Comparison of ENCODE assay signal across 10 mouse cellular contexts in genomic region chr3:27209707-27210106, GRCm38 (mm10). TPM values are rescaled to one million over a fixed set of nuclear protein-coding genes. Genes with fewer than 3 reads are reported as not detected.
DNase-seq lines count a peak whose midpoint lies in the region; ATAC-seq lines count a peak whose summit lies in the region.
"Had no signal": no experiment of that assay in that cellular context is flagged by ENCODE, and none has a peak within 500 bp of the region (broad histone marks: within the 10 kb centered on the region; RNA-seq: fewer than 3 reads in every experiment).

No protein-coding gene starts in this region.

- peak overlapping the region; percentile 6 for H3K27ac ChIP-seq in brown adipose tissue, adult 24 weeks (replicated peaks; ENCODE audit: low read depth, low read length)
- H3K27ac ChIP-seq in liver, embryonic 16.5 days (ENCODE audit: low read length) = no peak overlapping the region
- no peak overlapping the region for H3K27ac ChIP-seq in hindbrain, embryonic 13.5 days
- H3K27ac ChIP-seq: embryonic facial prominence, embryonic 12.5 days; neural tube, embryonic 12.5 days had no signal

- peak; percentile 56 for DNase-seq in layer of hippocampus, adult 11-12 months (ENCODE audit: low spot score)
- no peak for DNase-seq in layer of hippocampus, postnatal 25 days (ENCODE audit: extremely low spot score in 1 of 2, low spot score in 1 of 2)
- DNase-seq in ovary, postnatal 10 days (ENCODE audit: low spot score) = no peak
- DNase-seq in cerebellum, adult 8-10 months = no peak

- WGBS in liver, embryonic 16.5 days (ENCODE audit: insufficient replicate concordance) = 67% methylated on average over 9 of the region's 9 CpGs
- 91% methylated on average over 9 of the region's 9 CpGs for WGBS in hindbrain, embryonic 13.5 days

- ATAC-seq in CD4-positive, CD25-positive, alpha-beta regulatory T cell, adult 4 months = peak; percentile 76
- ATAC-seq in liver, embryonic 16.5 days (ENCODE audit: low read depth) = peak; percentile 39; the same call in 1 of the 2 replicates
- ATAC-seq in hindbrain, embryonic 13.5 days (ENCODE audit: low FRiP score) = no peak

- no peak overlapping the region for H3K4me3 ChIP-seq in brown adipose tissue, adult 24 weeks (ENCODE audit: insufficient read depth, low read depth, low read length)
- no peak overlapping the region for H3K4me3 ChIP-seq in liver, embryonic 16.5 days (ENCODE audit: low read depth, low read length)
- no peak overlapping the region for H3K4me3 ChIP-seq in hindbrain, embryonic 13.5 days
- H3K4me3 ChIP-seq: embryonic facial prominence, embryonic 12.5 days; neural tube, embryonic 12.5 days had no signal

- H3K9ac ChIP-seq in liver, embryonic 16.5 days (ENCODE audit: low read depth, low read length) = no peak overlapping the region
- no peak overlapping the region for H3K9ac ChIP-seq in hindbrain, embryonic 13.5 days
- H3K9ac ChIP-seq: embryonic facial prominence, embryonic 12.5 days; neural tube, embryonic 12.5 days had no signal

- H3K27me3 ChIP-seq in liver, embryonic 16.5 days (ENCODE audit: control insufficient read depth, insufficient read depth, low read depth, low read length) = no peaks in the 10 kb centered on the region
- H3K27me3 ChIP-seq in hindbrain, embryonic 13.5 days = no peaks in the 10 kb centered on the region
- H3K27me3 ChIP-seq: embryonic facial prominence, embryonic 12.5 days; neural tube, embryonic 12.5 days had no signal

- no peaks in the 10 kb centered on the region for H3K9me3 ChIP-seq in liver, embryonic 16.5 days (replicated peaks; ENCODE audit: control insufficient read depth, low read length)
- no peaks in the 10 kb centered on the region for H3K9me3 ChIP-seq in hindbrain, embryonic 13.5 days
- H3K9me3 ChIP-seq: embryonic facial prominence, embryonic 12.5 days; neural tube, embryonic 12.5 days had no signal

- no peaks in the 10 kb centered on the region for H3K36me3 ChIP-seq in liver, embryonic 16.5 days (ENCODE audit: control insufficient read depth, insufficient read depth)
- no peaks in the 10 kb centered on the region for H3K36me3 ChIP-seq in hindbrain, embryonic 13.5 days
- H3K36me3 ChIP-seq: embryonic facial prominence, embryonic 12.5 days; neural tube, embryonic 12.5 days had no signal

- no peak overlapping the region for H3K4me2 ChIP-seq in liver, embryonic 16.5 days (ENCODE audit: low read depth, low read length)
- no peak overlapping the region for H3K4me2 ChIP-seq in hindbrain, embryonic 13.5 days
- H3K4me2 ChIP-seq: embryonic facial prominence, embryonic 12.5 days; neural tube, embryonic 12.5 days had no signal

- H3K4me1 ChIP-seq in brown adipose tissue, adult 24 weeks (ENCODE audit: control insufficient read depth, insufficient read depth, insufficient read length, low read length) = no peaks in the 10 kb centered on the region
- no peaks in the 10 kb centered on the region for H3K4me1 ChIP-seq in liver, embryonic 16.5 days (ENCODE audit: control insufficient read depth, low read depth, low read length)
- H3K4me1 ChIP-seq in hindbrain, embryonic 13.5 days (replicated peaks) = peaks cover 13% of the 10 kb centered on the region
- H3K4me1 ChIP-seq: neural tube, embryonic 12.5 days had no signal

RNA-seq across cellular contexts. Expression of gene Nceh1, which starts 26.9 kb away (rescaled TPM):
- 100 to 1,000 TPM; 106 to 108 TPM for total RNA-seq in layer of hippocampus, postnatal 25 days (2021)
- 10 to 100 TPM; 22.1 to 26.8 TPM for polyA plus RNA-seq in CD4-positive, CD25-positive, alpha-beta regulatory T cell, adult 4 months (2017; shearing (Covaris generic))
- polyA plus RNA-seq in brown adipose tissue, adult 24 weeks (2012; ENCODE audit: insufficient read depth, insufficient read length, missing spikeins) = 2.2 and 2.4 TPM in 2 replicates
- polyA plus RNA-seq in liver, embryonic 16.5 days (2015; fragmentation: Nextera tagmentation; extraction: Ambion mirVana) = 6.1 and 7.2 TPM in 2 replicates
- 6.4 and 6.9 TPM in 2 replicates for polyA plus RNA-seq in hindbrain, embryonic 13.5 days (2015; fragmentation: Nextera tagmentation; extraction: Ambion mirVana)

RNA-seq across cellular contexts. Expression of gene Ect2, which starts 56.0 kb away (rescaled TPM):
- 1 to 10 TPM; 1.0 to 1.5 TPM for total RNA-seq in layer of hippocampus, postnatal 25 days (2021)
- polyA plus RNA-seq in CD4-positive, CD25-positive, alpha-beta regulatory T cell, adult 4 months (2017; shearing (Covaris generic)) = 1 to 10 TPM; 4.6 to 7.3 TPM
- 0.79 TPM in 1 of 2 replicates, not detected in the other for polyA plus RNA-seq in brown adipose tissue, adult 24 weeks (2012; ENCODE audit: insufficient read depth, insufficient read length, missing spikeins)
- polyA plus RNA-seq in liver, embryonic 16.5 days (2015; fragmentation: Nextera tagmentation; extraction: Ambion mirVana) = 37.1 and 40.7 TPM in 2 replicates
- polyA plus RNA-seq in hindbrain, embryonic 13.5 days (2015; fragmentation: Nextera tagmentation; extraction: Ambion mirVana) = 14.7 and 16.2 TPM in 2 replicates
